Mouse (Mus musculus): Measurements from ENCODE around the gene Abcf1.

The Abcf1 gene

GRCm38 (mm10) chr17:35919864-35920301 is 49.7 kb downstream of the Abcf1 start:
- DNase-seq (ENCODE audit: low spot score), result no peak

GRCm38 (mm10) chr17:35919060-35919715 is 50.4 kb downstream of the Abcf1 start:
- DNase-seq (ENCODE audit: low spot score), result peak; percentile 87

GRCm38 (mm10) chr17:35918276-35919059 is 51.1 kb downstream of the Abcf1 start:
- DNase-seq (ENCODE audit: low spot score), result peak; percentile 51

GRCm38 (mm10) chr17:35917463-35918251 is 51.9 kb downstream of the Abcf1 start:
- peak; percentile 55 for DNase-seq (ENCODE audit: low spot score)

GRCm38 (mm10) chr17:35917143-35917462 is 52.5 kb downstream of the Abcf1 start:
- DNase-seq (ENCODE audit: low spot score), result no peak

- peak; percentile 99 for DNase-seq (ENCODE audit: low spot score)
Measured at GRCm38 (mm10) chr17:35916297-35917142, 53.0 kb downstream of the Abcf1 start, which contains the start of the genes Mrps18b and Ppp1r10. Mrps18b (minus strand) TSS chr17:35916389. Ppp1r10 (plus strand) TSS chr17:35916434.

GRCm38 (mm10) chr17:35915538-35916296 is 53.8 kb downstream of the Abcf1 start:
- DNase-seq (ENCODE audit: low spot score), result no peak

GRCm38 (mm10) chr17:35914975-35915374 is 54.6 kb downstream of the Abcf1 start:
- no peak for DNase-seq (ENCODE audit: low spot score)

GRCm38 (mm10) chr17:35909919-35910369 is 59.6 kb downstream of the Abcf1 start, which contains the start of gene Atat1:
Atat1 (minus strand) TSS chr17:35910075.
- DNase-seq (ENCODE audit: low spot score), result peak; percentile 79

GRCm38 (mm10) chr17:35909186-35909918 is 60.2 kb downstream of the Abcf1 start:
- DNase-seq (ENCODE audit: low spot score), result no peak

GRCm38 (mm10) chr17:35907609-35908008 is 62.0 kb downstream of the Abcf1 start:
- no peak for DNase-seq (ENCODE audit: low spot score)

Measured in layer of hippocampus, adult 9-10 months (tissue).